Mouse (Mus musculus): ENCODE data around the gene Radil. TPM values are rescaled to one million over a fixed set of nuclear protein-coding genes. Genes with fewer than 3 reads are reported as not detected.
A peak's percentile ranks its signal among the peaks of the same experiment; 100 is the strongest.

The Radil gene
- polyA plus RNA-seq, 1 experiment from 2014 or later, result 2.5 TPM

- no peak overlapping the region for H3K27ac ChIP-seq
- WGBS, result 53% methylated on average over 7 of the region's 7 CpGs
- no peaks in the 10 kb centered on the region for H3K9me3 ChIP-seq (replicated peaks)
- no peaks in the 10 kb centered on the region for H3K36me3 ChIP-seq
- H3K4me1 ChIP-seq, result no peaks in the 10 kb centered on the region
- H3K4me2 ChIP-seq, result no peak overlapping the region
- H3K9ac ChIP-seq, result no peak overlapping the region
- ATAC-seq (replicated peaks; ENCODE audit: low FRiP score), result no peak
- no peaks in the 10 kb centered on the region for H3K27me3 ChIP-seq
- H3K4me3 ChIP-seq (replicated peaks), result no peak overlapping the region
These were observed 9.4 kb upstream of the Radil start for GRCm38 (mm10) chr5:142560261-142560660.

DNA sequence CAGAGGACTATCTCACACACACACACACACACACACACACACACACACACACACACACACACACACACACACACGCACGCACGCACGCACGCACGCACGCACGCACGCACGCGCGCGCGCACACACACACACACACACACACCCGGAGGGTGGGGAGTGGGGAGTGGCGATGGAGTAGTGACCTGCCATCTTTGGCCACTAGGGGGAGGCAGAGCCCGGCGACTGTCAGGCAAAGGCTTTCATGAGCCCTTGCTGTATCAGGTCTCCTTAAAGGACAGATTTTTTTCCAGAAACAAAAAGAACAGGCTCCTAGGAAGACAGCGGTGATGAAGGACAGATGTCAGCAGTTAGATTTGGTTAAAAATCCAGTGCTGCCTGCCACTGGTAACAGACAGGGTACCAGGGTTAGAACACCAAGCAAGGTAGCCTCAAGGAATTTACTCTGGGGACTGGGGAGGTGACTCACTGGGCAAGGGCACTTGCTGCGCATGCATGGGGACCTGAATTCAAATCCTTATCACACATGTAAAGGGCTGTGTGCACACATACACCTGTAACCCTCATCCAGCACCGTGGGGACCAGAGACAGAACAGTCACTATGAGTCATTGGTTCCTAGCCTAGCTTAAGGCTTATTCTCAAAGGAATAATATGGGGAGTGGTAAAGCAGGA lies 6.6 kb upstream of the Radil start:
- H3K4me1 ChIP-seq, result no peaks in the 10 kb centered on the region
- no peaks in the 10 kb centered on the region for H3K27me3 ChIP-seq
- ATAC-seq (replicated peaks; ENCODE audit: low FRiP score), result 0 out of 2 replicates have a peak, but pooled peaks have one; percentile 52
- H3K27ac ChIP-seq, result no peak overlapping the region
- H3K4me2 ChIP-seq, result peak overlapping the region; percentile 25; the same call in 1 of the 2 replicates
- H3K9me3 ChIP-seq (replicated peaks), result no peaks in the 10 kb centered on the region
- no peak overlapping the region for H3K4me3 ChIP-seq (replicated peaks)
- no peaks in the 10 kb centered on the region for H3K36me3 ChIP-seq
- H3K9ac ChIP-seq, result no peak overlapping the region
- WGBS, result 27% methylated on average over 15 of the region's 21 CpGs

GRCm38 (mm10) chr5:142556721-142557120 lies 5.8 kb upstream of the Radil start:
- no peak for ATAC-seq (replicated peaks; ENCODE audit: low FRiP score)
- 92% methylated on average over 4 of the region's 4 CpGs for WGBS
- Histone ChIP-seq H3K9me3 (replicated peaks) (no peaks in the 10 kb centered on the region), H3K9ac (no peak overlapping the region), H3K27me3 (no peaks in the 10 kb centered on the region), H3K4me1 (no peaks in the 10 kb centered on the region), H3K4me3 (replicated peaks) (no peak overlapping the region), H3K36me3 (no peaks in the 10 kb centered on the region), H3K4me2 (no peak overlapping the region), H3K27ac (no peak overlapping the region)

- H3K27ac ChIP-seq, result no peak overlapping the region
- H3K36me3 ChIP-seq, result no peaks in the 10 kb centered on the region
- H3K9ac ChIP-seq, result no peak overlapping the region
- peaks cover 4% of the 10 kb centered on the region for H3K4me1 ChIP-seq
- H3K27me3 ChIP-seq, result peaks cover 1% of the 10 kb centered on the region; the same call in 1 of the 2 replicates
- no peak for ATAC-seq (replicated peaks; ENCODE audit: low FRiP score)
- WGBS, result 77% methylated on average over 5 of the region's 5 CpGs
- no peaks in the 10 kb centered on the region for H3K9me3 ChIP-seq (replicated peaks)
- no peak overlapping the region for H3K4me3 ChIP-seq (replicated peaks)
- no peak overlapping the region for H3K4me2 ChIP-seq
These were observed 5.0 kb upstream of the Radil start for GRCm38 (mm10) chr5:142555866-142556265.

DNA sequence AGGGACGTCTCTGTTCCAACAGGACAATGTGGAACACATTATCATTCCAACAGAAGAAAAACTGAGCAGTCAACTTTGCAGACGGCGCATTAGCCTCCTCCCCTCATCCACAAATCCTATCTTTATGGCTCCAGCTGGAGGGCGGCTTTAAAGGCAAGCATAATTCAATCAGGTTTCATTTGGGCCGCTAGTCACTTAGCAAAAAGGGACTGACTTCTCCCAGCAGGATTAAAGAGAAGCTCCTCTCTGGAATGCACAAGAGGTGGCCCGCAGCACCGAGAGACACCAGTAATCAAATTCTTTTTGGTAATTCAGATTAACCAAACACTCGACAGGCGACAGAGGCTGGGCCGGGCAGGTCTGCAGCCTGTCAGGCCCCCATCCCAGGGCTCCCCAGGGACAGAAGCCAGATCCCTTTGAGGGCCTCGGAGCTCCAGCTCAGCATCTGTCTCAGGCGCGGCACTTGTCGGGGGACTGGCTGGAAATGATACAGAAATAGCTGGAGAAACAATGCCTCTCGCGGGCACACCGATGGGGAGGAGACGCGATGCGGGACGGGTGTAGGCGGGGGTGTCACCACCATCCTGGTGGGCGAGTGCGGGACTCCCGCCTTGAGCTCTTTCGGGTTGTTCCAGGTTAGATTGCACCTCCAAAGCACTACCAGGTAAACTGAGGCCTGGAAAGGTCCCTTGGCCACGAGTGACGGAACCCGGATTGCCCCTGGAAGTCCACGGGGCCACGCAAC lies 765 bp downstream of the Radil start:
- ATAC-seq (replicated peaks; ENCODE audit: low FRiP score), result peak; percentile 19; the same call in 1 of the 2 replicates
- peaks cover 14% of the 10 kb centered on the region for H3K27me3 ChIP-seq
- H3K9ac ChIP-seq, result peak overlapping the region; percentile 51
- 2% methylated on average over 31 of the region's 31 CpGs for WGBS
- peaks cover 26% of the 10 kb centered on the region for H3K4me1 ChIP-seq
- H3K36me3 ChIP-seq, result no peaks in the 10 kb centered on the region
- peak overlapping the region; percentile 34 for H3K27ac ChIP-seq
- H3K4me3 ChIP-seq (replicated peaks), result peak overlapping the region; percentile 63
- peak overlapping the region; percentile 100 for H3K4me2 ChIP-seq
- no peaks in the 10 kb centered on the region for H3K9me3 ChIP-seq (replicated peaks)

DNA sequence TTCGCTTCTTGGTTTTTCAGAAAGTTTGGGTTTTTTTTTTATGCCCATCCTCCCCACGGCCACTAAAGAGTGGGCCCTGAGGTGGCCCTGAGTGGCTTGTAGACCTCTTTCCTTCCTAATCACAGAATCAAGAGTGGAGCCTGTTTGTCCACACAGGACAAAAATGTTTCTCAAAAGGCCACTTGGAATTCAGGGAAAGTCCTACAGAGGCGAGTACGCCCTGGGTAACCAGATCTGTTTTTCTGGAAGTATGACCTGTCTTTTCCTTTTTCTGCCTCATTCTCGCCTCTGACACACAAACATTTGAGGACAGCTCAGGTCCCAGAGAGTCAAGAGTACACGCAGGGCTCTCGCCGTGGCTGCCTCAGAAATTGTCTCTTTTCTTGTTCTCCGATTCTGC lies 1.5 kb downstream of the Radil start:
- peak overlapping the region; percentile 34; the same call in 1 of the 2 replicates for H3K27ac ChIP-seq
- H3K36me3 ChIP-seq, result no peaks in the 10 kb centered on the region
- no peaks in the 10 kb centered on the region for H3K9me3 ChIP-seq (replicated peaks)
- H3K4me2 ChIP-seq, result peak overlapping the region; percentile 100
- no peak for ATAC-seq (replicated peaks; ENCODE audit: low FRiP score)
- peaks cover 14% of the 10 kb centered on the region for H3K27me3 ChIP-seq
- no peak overlapping the region for H3K4me3 ChIP-seq (replicated peaks)
- H3K4me1 ChIP-seq, result peaks cover 30% of the 10 kb centered on the region
- no peak overlapping the region for H3K9ac ChIP-seq
- WGBS, result 36% methylated on average over 9 of the region's 9 CpGs

DNA sequence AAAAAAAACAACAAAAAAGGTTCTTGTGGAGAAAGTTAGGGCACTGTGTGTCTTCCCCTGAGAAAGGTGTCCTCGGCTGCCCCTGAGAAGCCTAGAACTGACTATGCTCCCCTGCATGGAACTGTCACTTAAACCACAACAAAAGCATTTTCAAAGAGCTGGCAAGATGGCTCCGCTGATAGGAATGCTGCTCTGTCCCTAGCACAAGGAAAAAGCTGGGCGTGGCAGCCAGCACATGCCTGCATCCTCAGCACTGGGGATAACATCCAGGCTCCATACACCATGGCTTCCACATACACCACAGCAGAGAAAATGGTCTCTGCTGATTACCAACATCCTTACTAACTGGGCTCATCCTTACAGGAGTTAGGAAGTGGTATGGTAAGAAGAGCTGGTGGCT lies 3.8 kb downstream of the Radil start:
- H3K4me2 ChIP-seq, result no peak overlapping the region
- ATAC-seq (replicated peaks; ENCODE audit: low FRiP score), result no peak
- H3K9me3 ChIP-seq (replicated peaks), result no peaks in the 10 kb centered on the region
- H3K4me3 ChIP-seq (replicated peaks), result no peak overlapping the region
- H3K27ac ChIP-seq, result no peak overlapping the region
- WGBS, result 90% methylated on average over 3 of the region's 3 CpGs
- H3K36me3 ChIP-seq, result no peaks in the 10 kb centered on the region
- H3K9ac ChIP-seq, result no peak overlapping the region
- peaks cover 14% of the 10 kb centered on the region for H3K27me3 ChIP-seq
- peaks cover 30% of the 10 kb centered on the region for H3K4me1 ChIP-seq

DNA sequence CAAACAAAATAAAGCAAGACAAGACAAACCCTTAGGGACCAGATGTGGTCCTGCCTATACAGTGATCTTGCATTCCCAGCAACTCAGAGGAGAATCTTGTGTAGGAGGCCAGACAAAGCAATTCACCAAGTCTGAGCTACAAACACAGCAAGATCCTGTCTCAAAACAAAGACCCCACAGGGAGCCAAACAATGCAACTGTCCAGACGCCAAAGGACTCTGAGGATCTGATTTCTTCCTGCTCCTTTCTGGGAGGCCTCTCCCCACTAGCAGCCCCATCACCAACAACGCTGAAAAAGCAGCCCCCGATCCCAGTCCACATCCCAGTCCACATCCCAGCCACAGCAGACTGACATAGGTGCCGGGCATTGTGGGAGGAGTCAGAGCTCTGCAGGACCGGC lies 4.6 kb downstream of the Radil start:
- Histone ChIP-seq H3K4me1 (peaks cover 30% of the 10 kb centered on the region), H3K36me3 (no peaks in the 10 kb centered on the region), H3K4me2 (no peak overlapping the region), H3K9me3 (replicated peaks) (no peaks in the 10 kb centered on the region), H3K9ac (no peak overlapping the region), H3K27me3 (peaks cover 14% of the 10 kb centered on the region), H3K4me3 (replicated peaks) (no peak overlapping the region), H3K27ac (no peak overlapping the region)
- ATAC-seq (replicated peaks; ENCODE audit: low FRiP score), result no peak
- 26% methylated on average over 5 of the region's 5 CpGs for WGBS

GRCm38 (mm10) chr5:142545014-142545795 lies 5.7 kb downstream of the Radil start:
- no peak overlapping the region for H3K4me3 ChIP-seq (replicated peaks)
- no peak for ATAC-seq (replicated peaks; ENCODE audit: low FRiP score)
- no peak overlapping the region for H3K27ac ChIP-seq
- H3K4me2 ChIP-seq, result no peak overlapping the region
- H3K36me3 ChIP-seq, result no peaks in the 10 kb centered on the region
- no peaks in the 10 kb centered on the region for H3K9me3 ChIP-seq (replicated peaks)
- H3K9ac ChIP-seq, result no peak overlapping the region
- H3K4me1 ChIP-seq, result peaks cover 19% of the 10 kb centered on the region
- 61% methylated on average over 5 of the region's 5 CpGs for WGBS
- H3K27me3 ChIP-seq, result peaks cover 6% of the 10 kb centered on the region; the same call in 1 of the 2 replicates

- Histone ChIP-seq H3K4me3 (replicated peaks) (no peak overlapping the region), H3K9me3 (replicated peaks) (no peaks in the 10 kb centered on the region), H3K27ac (no peak overlapping the region), H3K9ac (no peak overlapping the region), H3K27me3 (no peaks in the 10 kb centered on the region), H3K4me2 (no peak overlapping the region), H3K36me3 (no peaks in the 10 kb centered on the region), H3K4me1 (no peaks in the 10 kb centered on the region)
- no peak for ATAC-seq (replicated peaks; ENCODE audit: low FRiP score)
- WGBS, result 82% methylated on average over 3 of the region's 3 CpGs
These were observed 13.6 kb downstream of the Radil start for GRCm38 (mm10) chr5:142537286-142537685.

- Histone ChIP-seq H3K27me3 (peaks cover 6% of the 10 kb centered on the region), H3K4me3 (replicated peaks) (no peak overlapping the region), H3K36me3 (no peaks in the 10 kb centered on the region), H3K4me2 (no peak overlapping the region), H3K9ac (no peak overlapping the region), H3K9me3 (replicated peaks) (no peaks in the 10 kb centered on the region), H3K4me1 (no peaks in the 10 kb centered on the region), H3K27ac (no peak overlapping the region)
- no peak for ATAC-seq (replicated peaks; ENCODE audit: low FRiP score)
- WGBS, result 76% methylated on average over 4 of the region's 4 CpGs
These were observed 15.5 kb downstream of the Radil start for GRCm38 (mm10) chr5:142535388-142535787.

GRCm38 (mm10) chr5:142529915-142530314 lies 21.0 kb downstream of the Radil start, which contains the start of gene Papolb:
Gene Papolb (minus strand): TSS chr5:142530076.
- Histone ChIP-seq H3K36me3 (no peaks in the 10 kb centered on the region), H3K9ac (no peak within 1 kb of the TSS), H3K4me1 (peaks cover 10% of the 10 kb centered on the region; the same call in 1 of the 2 replicates), H3K27ac (no peak within 1 kb of the TSS), H3K4me3 (replicated peaks) (peak within 1 kb of the TSS; percentile 32), H3K27me3 (peaks cover 35% of the 10 kb centered on the region), H3K4me2 (peak within 1 kb of the TSS; percentile 56), H3K9me3 (replicated peaks) (no peaks in the 10 kb centered on the region)
- no peak for ATAC-seq (replicated peaks; ENCODE audit: low FRiP score)
- 31% methylated on average over 41 of the region's 41 CpGs for WGBS
